Mouse (Mus musculus): ENCODE measurements around the gene Sidt2.

The Sidt2 gene

GRCm38 (mm10) chr9:45955107-45955963 lies at the start of gene Sidt2:
TSS of gene Sidt2 (minus strand) at chr9:45955258.
- in situ Hi-C loops (cut with MboI; ENCODE audit: low sequenced_read_pairs), result no loop called here

- in situ Hi-C loops (cut with MboI; ENCODE audit: low sequenced_read_pairs), result no loop called here
Observed at GRCm38 (mm10) chr9:46004529-46004928, 49.5 kb upstream of the Sidt2 start.

- in situ Hi-C loops (cut with MboI; ENCODE audit: low sequenced_read_pairs), result no loop called here
Observed at GRCm38 (mm10) chr9:46003729-46004128, 48.7 kb upstream of the Sidt2 start.

- in situ Hi-C loops (cut with MboI; ENCODE audit: low sequenced_read_pairs), result no loop called here
Observed at GRCm38 (mm10) chr9:45999009-45999408, 44.0 kb upstream of the Sidt2 start.

DNA sequence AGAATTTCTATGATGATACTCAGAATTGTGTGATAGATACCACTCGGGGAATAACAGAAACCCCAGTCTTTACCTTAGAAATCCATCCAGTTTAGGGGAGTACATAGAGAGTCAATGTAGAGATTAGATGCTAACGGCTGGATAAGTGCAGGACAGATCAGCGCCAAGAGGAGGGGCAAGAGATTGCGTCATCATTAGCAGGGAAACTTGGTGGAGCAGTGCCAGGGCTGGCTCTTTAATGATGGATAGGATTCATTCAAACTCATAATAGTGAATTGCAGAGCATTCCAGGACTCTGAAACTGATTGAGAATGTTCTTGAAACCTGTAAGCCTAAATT lies 30.1 kb upstream of the Sidt2 start:
- in situ Hi-C loops (cut with MboI; ENCODE audit: low sequenced_read_pairs), result no loop called here

DNA sequence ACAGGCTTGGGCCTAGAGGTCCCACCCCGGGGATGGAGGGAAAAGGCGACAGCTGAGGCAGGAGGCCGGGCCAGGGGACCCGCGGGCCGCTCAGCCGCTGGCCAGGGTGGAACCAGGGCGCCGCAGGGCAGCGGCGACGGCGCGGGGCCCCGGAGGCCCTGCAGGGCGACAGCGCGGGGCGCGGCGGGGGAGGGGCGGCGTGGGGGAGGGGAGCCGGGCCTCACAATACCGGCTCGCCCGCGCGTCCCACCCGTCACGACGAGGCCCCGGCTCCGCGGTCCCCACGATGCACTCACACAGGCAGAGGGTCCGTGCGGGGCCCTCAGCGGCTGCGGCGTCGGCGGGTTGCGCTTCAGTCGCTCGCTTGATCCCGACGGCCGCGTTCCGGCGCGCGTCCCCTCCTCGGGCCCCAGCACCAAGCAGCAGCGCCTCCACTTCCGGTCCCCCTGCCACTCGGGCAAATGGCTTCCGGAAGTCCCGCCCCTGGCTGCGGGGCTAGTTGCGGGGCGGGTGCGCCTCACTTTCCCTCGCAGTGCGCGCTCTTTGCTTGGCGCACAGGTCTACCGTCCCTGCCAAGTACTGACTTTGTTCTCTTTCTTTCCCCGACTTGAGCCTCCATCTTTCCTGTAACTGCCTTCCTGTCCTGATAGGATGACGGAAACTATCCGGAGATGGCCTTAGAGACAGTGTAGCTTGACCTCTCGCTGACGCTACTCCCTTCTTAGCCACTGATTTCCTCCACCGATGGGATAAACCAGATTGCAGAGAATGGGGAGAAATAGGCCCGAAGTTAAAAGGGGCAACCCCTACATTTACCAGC lies 29.6 kb upstream of the Sidt2 start:
- in situ Hi-C loops (cut with MboI; ENCODE audit: low sequenced_read_pairs), result no loop called here

- in situ Hi-C loops (cut with MboI; ENCODE audit: low sequenced_read_pairs), result no loop called here
Observed at GRCm38 (mm10) chr9:45983676-45984408, 28.8 kb upstream of the Sidt2 start.

GRCm38 (mm10) chr9:45981331-45981730 lies 26.3 kb upstream of the Sidt2 start:
- in situ Hi-C loops (cut with MboI; ENCODE audit: low sequenced_read_pairs), result no loop called here

GRCm38 (mm10) chr9:45980611-45981010 lies 25.6 kb upstream of the Sidt2 start:
- in situ Hi-C loops (cut with MboI; ENCODE audit: low sequenced_read_pairs), result no loop called here

DNA sequence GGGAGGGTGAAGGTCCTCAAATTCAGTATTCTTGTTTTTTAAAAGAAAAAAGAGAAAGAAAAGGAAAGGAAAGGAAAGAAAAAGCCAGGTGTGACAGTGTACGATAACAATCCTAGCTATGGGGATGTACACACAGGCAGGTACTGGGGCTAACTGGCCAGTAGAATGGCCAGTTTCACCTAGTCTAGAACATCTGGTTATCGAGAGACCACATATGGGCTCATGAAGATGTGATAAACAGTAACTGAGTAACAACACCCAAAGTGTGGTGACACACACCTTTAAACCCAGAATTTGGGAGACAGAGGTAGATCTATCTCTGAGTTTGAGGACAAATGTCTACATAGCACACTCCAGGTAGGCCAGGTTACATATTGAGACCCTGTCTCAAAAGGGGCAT lies 24.7 kb upstream of the Sidt2 start:
- in situ Hi-C loops (cut with MboI; ENCODE audit: low sequenced_read_pairs), result no loop called here

GRCm38 (mm10) chr9:45976884-45977283 lies 21.8 kb upstream of the Sidt2 start:
- in situ Hi-C loops (cut with MboI; ENCODE audit: low sequenced_read_pairs), result no loop called here

- in situ Hi-C loops (cut with MboI; ENCODE audit: low sequenced_read_pairs), result no loop called here
Observed at GRCm38 (mm10) chr9:45963577-45963976, 8.5 kb upstream of the Sidt2 start.

DNA sequence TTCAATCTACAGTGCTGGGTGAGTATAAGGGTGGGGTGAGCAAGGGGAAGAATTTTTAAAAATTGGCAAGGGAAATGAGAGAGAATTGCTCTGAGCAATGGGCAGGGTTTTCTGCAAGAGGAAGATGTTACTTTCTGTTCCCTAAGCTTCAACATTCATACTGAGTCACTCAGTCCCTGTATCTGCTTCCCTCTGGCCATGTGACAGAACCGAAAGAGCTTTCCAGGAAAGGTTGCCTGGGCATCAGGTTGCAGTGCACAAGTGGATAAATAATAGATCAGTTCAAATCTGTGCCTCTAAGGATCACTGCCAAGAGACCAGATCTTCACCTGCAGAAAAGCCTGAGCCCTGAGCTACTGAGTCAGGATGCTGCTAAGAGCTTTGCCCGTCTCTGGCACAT lies 6.8 kb upstream of the Sidt2 start:
- in situ Hi-C loops (cut with MboI; ENCODE audit: low sequenced_read_pairs), result no loop called here

DNA sequence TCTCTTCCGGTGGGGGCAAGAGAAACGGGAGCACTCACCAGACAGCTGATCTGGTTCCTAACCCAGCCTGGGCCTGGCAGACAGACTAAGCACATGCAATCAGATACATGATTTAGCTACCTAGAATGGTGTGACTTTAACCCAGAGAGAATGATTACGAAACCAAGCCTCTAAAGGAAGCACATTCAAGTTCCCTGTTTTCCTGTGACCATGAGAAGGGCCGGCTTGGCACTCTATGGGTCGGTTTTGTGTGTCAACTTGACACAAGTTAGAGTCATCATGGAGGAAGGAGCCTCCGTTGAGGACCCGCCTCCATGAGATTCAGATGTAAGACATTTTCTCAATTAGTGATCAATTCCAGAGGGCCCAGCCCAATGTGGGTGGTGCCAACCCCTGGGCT lies 4.6 kb upstream of the Sidt2 start:
- in situ Hi-C loops (cut with MboI; ENCODE audit: low sequenced_read_pairs), result no loop called here

DNA sequence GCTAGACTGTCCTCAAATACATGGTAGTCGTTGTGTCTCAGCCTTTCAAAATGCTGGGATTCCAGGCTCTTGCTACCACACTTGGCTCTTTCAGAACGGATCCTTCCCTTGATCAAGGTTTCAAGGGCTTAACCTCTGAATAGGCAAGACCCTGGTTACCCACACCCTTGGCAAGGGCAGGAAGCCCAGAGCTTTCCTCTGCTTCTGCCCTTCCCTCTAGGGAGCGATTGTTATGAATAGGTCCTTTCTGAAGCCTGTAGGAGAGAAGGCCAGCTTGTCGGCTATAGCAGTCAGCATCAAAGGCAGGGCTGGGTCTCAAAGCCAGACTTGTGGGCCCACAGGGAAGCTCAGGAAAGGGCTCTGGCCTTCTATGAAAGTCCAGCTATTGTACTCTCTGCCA lies 3.8 kb upstream of the Sidt2 start:
- in situ Hi-C loops (cut with MboI; ENCODE audit: low sequenced_read_pairs), result no loop called here

GRCm38 (mm10) chr9:45958023-45958670 lies 3.1 kb upstream of the Sidt2 start:
- in situ Hi-C loops (cut with MboI; ENCODE audit: low sequenced_read_pairs), result no loop called here

- in situ Hi-C loops (cut with MboI; ENCODE audit: low sequenced_read_pairs), result no loop called here
Observed at GRCm38 (mm10) chr9:45954294-45955106, 558 bp downstream of the Sidt2 start.

GRCm38 (mm10) chr9:45953511-45954293 lies 1.4 kb downstream of the Sidt2 start:
- in situ Hi-C loops (cut with MboI; ENCODE audit: low sequenced_read_pairs), result no loop called here

DNA sequence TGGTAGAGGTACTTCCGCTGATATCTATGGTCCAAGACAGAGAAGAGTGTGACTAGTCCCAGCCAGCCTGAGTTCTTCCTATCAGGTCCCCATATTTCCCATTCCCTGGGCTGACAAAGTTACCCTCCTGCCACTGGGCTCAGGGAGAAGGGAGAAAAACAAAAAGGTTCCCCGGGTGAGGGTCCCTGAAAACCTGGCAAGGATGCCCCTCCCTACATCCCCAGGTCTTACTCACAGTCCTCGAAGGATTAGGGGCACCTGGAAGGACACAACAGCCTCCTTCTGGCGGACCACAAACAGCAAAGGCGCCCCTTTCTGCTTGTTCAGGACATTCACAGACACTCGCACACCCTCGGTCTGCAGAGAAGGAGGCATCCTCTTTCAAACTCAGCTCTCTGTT lies 2.2 kb downstream of the Sidt2 start:
- in situ Hi-C loops (cut with MboI; ENCODE audit: low sequenced_read_pairs), result no loop called here

All from CH12F3 (cell line).